Mouse (Mus musculus): ENCODE data around the gene Bad. TPM values are rescaled to one million over a fixed set of nuclear protein-coding genes. Genes with fewer than 3 reads are reported as not detected.

Gene Bad
- polyA plus RNA-seq, 1 experiment = 127 TPM

DNA sequence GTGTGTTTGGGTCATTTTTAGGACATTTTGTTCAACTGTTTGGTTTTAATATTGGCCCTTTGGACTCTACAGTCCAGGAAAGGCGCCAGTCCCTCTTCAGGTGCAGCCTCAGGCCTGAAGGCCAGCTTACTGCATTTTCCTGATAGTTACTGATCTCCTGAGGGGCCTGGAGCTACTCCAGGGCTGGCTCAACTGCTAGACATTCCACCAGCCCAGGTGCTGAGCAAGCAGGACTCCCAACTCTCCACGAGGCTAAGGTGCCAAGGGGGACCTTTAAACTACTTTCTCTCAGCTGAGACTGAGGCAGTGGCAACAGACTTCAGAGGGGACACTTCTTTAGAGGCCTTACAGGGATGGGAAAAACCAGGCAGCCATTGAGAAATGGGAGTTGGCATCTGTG, 36.8 kb upstream of the Bad start:
- peaks cover 5% of the 10 kb centered on the region for H3K4me1 ChIP-seq (ENCODE audit: control insufficient read depth, insufficient read depth, insufficient read length, low read length)
- no peaks in the 10 kb centered on the region for H3K27me3 ChIP-seq (ENCODE audit: control insufficient read depth, insufficient read depth, low read length)
- H3K36me3 ChIP-seq (ENCODE audit: control insufficient read depth, insufficient read depth, low read length) = peaks cover 26% of the 10 kb centered on the region
- no peak overlapping the region for H3K4me3 ChIP-seq (ENCODE audit: low read depth, low read length)
- 69% methylated on average over 2 of the region's 2 CpGs for WGBS
- H3K27ac ChIP-seq (ENCODE audit: insufficient read depth, low read depth, low read length) = no peak overlapping the region
- TF ChIP-seq POLR2A (IDR thresholded peaks at IDR 0.05; ENCODE audit: low read depth, low read length) (no peak), CTCF (IDR thresholded peaks at IDR 0.05; ENCODE audit: extremely low read depth, insufficient read length, insufficient replicate concordance, low read depth, low read length) (no peak)

DNA sequence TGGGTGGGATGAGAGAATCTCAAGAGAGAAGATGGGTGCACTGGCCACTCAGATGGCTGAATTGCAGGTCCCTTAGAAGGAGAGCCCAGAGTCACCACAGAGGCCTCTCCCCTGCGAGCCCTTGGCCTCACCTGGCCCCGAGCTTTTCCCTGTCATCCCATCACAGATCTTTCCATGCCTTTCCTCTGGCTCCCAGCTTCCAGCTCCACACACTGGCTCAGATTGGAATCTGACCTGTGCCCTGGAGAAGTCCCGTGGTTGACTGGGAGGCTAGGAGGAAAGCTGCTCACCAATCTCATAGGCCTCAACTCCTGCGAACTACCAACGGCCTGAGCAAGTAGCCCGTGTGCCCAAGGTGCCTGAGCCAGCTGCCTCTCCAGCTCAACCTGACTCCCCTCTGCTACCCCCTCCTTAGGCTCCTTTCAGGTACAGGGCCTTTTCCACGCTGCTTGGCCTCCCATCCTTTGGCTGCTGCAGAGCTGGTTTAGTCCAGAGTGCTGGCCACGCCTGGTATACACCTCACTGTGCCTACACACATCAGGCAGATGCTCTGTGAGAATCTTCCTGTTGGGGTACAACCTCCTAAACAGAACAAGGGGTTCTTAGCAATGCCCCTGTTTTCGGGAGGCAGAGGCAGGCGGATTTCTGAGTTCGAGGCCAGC, 36.0 kb upstream of the Bad start:
- Histone ChIP-seq H3K4me1 (ENCODE audit: control insufficient read depth, insufficient read depth, insufficient read length, low read length) (peaks cover 2% of the 10 kb centered on the region), H3K27me3 (ENCODE audit: control insufficient read depth, insufficient read depth, low read length) (no peaks in the 10 kb centered on the region), H3K36me3 (ENCODE audit: control insufficient read depth, insufficient read depth, low read length) (peaks cover 26% of the 10 kb centered on the region), H3K27ac (ENCODE audit: insufficient read depth, low read depth, low read length) (no peak overlapping the region), H3K4me3 (ENCODE audit: low read depth, low read length) (no peak overlapping the region)
- WGBS = 92% methylated on average over 11 of the region's 11 CpGs
- no peak for TF ChIP-seq CTCF (IDR thresholded peaks at IDR 0.05; ENCODE audit: extremely low read depth, insufficient read length, insufficient replicate concordance, low read depth, low read length)
- TF ChIP-seq POLR2A (IDR thresholded peaks at IDR 0.05; ENCODE audit: low read depth, low read length) = no peak

DNA sequence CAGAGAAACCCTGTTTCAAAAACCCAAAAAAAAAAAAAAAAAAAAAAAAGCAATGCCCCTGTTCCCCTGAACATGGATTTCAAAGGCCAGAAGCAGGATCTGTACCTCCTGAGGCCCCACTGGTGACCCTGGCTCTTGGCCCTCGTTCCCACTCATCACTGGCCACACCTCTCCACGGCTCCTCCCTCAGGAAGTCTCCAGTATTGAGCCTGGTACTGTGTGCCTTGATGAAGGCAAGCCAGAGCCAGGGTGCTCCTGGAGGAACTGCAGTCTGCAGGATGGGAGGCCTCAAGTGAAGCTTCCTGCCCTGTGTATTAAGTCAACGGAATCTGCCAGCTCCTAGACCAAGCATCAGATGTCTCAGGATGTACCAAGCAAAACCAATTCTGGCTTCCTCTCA, 35.5 kb upstream of the Bad start:
- Histone ChIP-seq H3K4me1 (ENCODE audit: control insufficient read depth, insufficient read depth, insufficient read length, low read length) (peaks cover 2% of the 10 kb centered on the region), H3K36me3 (ENCODE audit: control insufficient read depth, insufficient read depth, low read length) (peaks cover 29% of the 10 kb centered on the region), H3K27me3 (ENCODE audit: control insufficient read depth, insufficient read depth, low read length) (no peaks in the 10 kb centered on the region), H3K27ac (ENCODE audit: insufficient read depth, low read depth, low read length) (no peak overlapping the region), H3K4me3 (ENCODE audit: low read depth, low read length) (no peak overlapping the region)
- 76% methylated on average over 3 of the region's 3 CpGs for WGBS
- TF ChIP-seq CTCF (IDR thresholded peaks at IDR 0.05; ENCODE audit: extremely low read depth, insufficient read length, insufficient replicate concordance, low read depth, low read length) = no peak
- TF ChIP-seq POLR2A (IDR thresholded peaks at IDR 0.05; ENCODE audit: low read depth, low read length) = no peak

DNA sequence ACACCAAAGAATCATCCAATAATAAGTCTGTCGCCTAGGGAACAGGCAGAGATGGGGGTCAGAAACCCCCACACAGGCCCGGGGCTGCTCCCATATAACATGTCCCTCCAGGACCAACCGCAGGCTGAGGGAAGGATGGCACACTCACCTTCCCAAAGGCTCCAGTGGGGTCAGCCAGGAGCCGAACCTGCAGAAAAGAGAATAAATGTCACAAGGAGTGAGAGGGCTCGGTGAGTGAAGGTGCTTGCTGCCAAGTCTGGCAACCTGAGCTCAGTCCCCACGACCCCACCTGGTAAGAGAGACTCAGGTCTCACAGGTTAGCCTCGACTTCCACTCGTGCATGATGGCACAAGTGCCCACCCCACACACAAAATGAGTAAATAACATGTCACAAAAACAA, 34.6 kb upstream of the Bad start:
- H3K27ac ChIP-seq (ENCODE audit: insufficient read depth, low read depth, low read length) = no peak overlapping the region
- WGBS = 90% methylated on average over 8 of the region's 8 CpGs
- H3K27me3 ChIP-seq (ENCODE audit: control insufficient read depth, insufficient read depth, low read length) = no peaks in the 10 kb centered on the region
- peaks cover 2% of the 10 kb centered on the region for H3K4me1 ChIP-seq (ENCODE audit: control insufficient read depth, insufficient read depth, insufficient read length, low read length)
- TF ChIP-seq CTCF (IDR thresholded peaks at IDR 0.05; ENCODE audit: extremely low read depth, insufficient read length, insufficient replicate concordance, low read depth, low read length) (no peak), POLR2A (IDR thresholded peaks at IDR 0.05; ENCODE audit: low read depth, low read length) (no peak)
- peaks cover 38% of the 10 kb centered on the region for H3K36me3 ChIP-seq (ENCODE audit: control insufficient read depth, insufficient read depth, low read length)
- 0 out of 2 replicates have a peak overlapping the region, but pooled peaks have one; percentile 9 for H3K4me3 ChIP-seq (ENCODE audit: low read depth, low read length)

DNA sequence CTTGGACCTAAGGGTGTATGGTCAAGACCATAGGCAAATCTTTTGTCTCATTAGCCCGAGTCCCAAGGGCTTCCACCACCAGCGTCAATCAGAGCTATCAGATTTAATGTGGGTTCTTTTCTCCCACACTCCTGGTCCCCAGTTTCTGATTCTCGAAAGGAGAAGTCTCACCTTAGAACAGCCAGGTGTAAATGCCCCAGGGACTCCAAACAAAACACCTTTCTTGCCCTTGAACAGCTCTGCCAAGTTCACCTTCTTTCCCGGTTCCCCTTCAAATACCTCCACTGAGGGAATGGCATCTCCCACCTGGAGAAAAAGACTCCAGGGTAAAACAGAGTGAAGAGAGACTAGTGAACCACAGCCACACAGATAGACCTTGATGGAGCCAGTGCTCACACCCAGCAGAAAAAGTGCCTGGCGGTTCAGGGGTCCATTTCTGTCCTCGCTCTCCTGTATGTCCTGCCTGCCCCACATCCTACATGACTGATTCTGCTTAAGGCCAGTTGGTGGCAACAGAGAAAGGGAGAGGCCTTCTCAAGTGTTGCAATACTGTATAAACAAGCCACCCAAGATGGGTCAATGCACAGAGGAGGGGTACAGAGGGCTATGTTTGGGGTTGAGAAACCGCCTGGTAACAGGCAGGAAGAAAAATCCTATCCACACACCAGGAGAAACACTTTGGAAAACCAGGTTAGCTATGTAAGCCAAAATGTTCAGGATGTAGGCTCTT, 33.7 kb upstream of the Bad start:
- Histone ChIP-seq H3K36me3 (ENCODE audit: control insufficient read depth, insufficient read depth, low read length) (peaks cover 47% of the 10 kb centered on the region), H3K27ac (ENCODE audit: insufficient read depth, low read depth, low read length) (peak overlapping the region; percentile 19; the same call in 1 of the 2 replicates), H3K27me3 (ENCODE audit: control insufficient read depth, insufficient read depth, low read length) (no peaks in the 10 kb centered on the region), H3K4me3 (ENCODE audit: low read depth, low read length) (peak overlapping the region; percentile 65), H3K4me1 (ENCODE audit: control insufficient read depth, insufficient read depth, insufficient read length, low read length) (peaks cover 2% of the 10 kb centered on the region)
- no peak for TF ChIP-seq CTCF (IDR thresholded peaks at IDR 0.05; ENCODE audit: extremely low read depth, insufficient read length, insufficient replicate concordance, low read depth, low read length)
- TF ChIP-seq POLR2A (IDR thresholded peaks at IDR 0.05; ENCODE audit: low read depth, low read length) = no peak
- 76% methylated on average over 7 of the region's 7 CpGs for WGBS

DNA sequence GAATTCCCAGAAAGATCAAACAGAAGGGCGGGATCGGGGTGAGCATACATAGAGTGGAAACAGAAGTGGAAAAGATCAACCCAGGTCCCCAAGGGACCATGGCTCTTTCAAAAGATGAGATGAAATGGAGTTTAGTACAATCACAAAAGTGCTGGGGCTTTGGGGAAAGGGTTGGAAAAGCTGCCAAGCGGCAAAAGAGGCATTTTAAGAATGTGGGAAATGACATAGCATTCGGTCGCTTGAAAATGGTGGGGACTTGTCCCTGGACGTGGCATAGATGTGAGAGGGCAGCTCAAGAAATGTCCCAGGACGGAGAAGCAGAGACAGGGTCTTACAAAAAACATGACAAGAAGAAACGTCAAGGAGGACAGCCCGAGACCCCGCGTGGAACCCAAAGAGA, 32.6 kb upstream of the Bad start:
- Histone ChIP-seq H3K27ac (ENCODE audit: insufficient read depth, low read depth, low read length) (peak overlapping the region; percentile 97), H3K36me3 (ENCODE audit: control insufficient read depth, insufficient read depth, low read length) (peaks cover 57% of the 10 kb centered on the region), H3K4me3 (ENCODE audit: low read depth, low read length) (peak overlapping the region; percentile 65), H3K27me3 (ENCODE audit: control insufficient read depth, insufficient read depth, low read length) (no peaks in the 10 kb centered on the region), H3K4me1 (ENCODE audit: control insufficient read depth, insufficient read depth, insufficient read length, low read length) (peaks cover 2% of the 10 kb centered on the region)
- WGBS = 1% methylated on average over 11 of the region's 11 CpGs
- TF ChIP-seq POLR2A (IDR thresholded peaks at IDR 0.05; ENCODE audit: low read depth, low read length) = no peak
- no peak for TF ChIP-seq CTCF (IDR thresholded peaks at IDR 0.05; ENCODE audit: extremely low read depth, insufficient read length, insufficient replicate concordance, low read depth, low read length)

All from small intestine, adult 2 months (tissue).